Mouse (Mus musculus): Measurements from ENCODE around the gene March8. TPM values are rescaled to one million over a fixed set of nuclear protein-coding genes. Genes with fewer than 3 reads are reported as not detected.

The March8 gene
- polyA plus RNA-seq, 1 experiment = 36.7 TPM

- Histone ChIP-seq H3K27ac (ENCODE audit: insufficient read depth, low read length) (no peak overlapping the region), H3K4me1 (ENCODE audit: control insufficient read depth, insufficient read depth, insufficient read length) (no peaks in the 10 kb centered on the region), H3K4me3 (ENCODE audit: extremely low read depth, insufficient read depth, insufficient read length) (no peak overlapping the region), H3K27me3 (ENCODE audit: control insufficient read depth, insufficient read depth, low read length) (no peaks in the 10 kb centered on the region), H3K36me3 (ENCODE audit: control insufficient read depth, insufficient read depth, low read length) (no peaks in the 10 kb centered on the region)
- 15% methylated on average over 4 of the region's 4 CpGs for WGBS
- DNase-seq (ENCODE audit: low read depth in 1 of 2, low spot score in 2 of 2) = no peak
- TF ChIP-seq CTCF (IDR thresholded peaks at IDR 0.05; ENCODE audit: extremely low read depth, insufficient read depth, insufficient read length, insufficient replicate concordance) (no peak), POLR2A (IDR thresholded peaks at IDR 0.05; ENCODE audit: low read depth, low read length) (no peak)
Observed at GRCm38 (mm10) chr6:116455781-116456180, 118.0 kb downstream of the March8 start.

- Histone ChIP-seq H3K4me1 (ENCODE audit: control insufficient read depth, insufficient read depth, insufficient read length) (peaks cover 2% of the 10 kb centered on the region; the same call in 1 of the 2 replicates), H3K27me3 (ENCODE audit: control insufficient read depth, insufficient read depth, low read length) (no peaks in the 10 kb centered on the region), H3K36me3 (ENCODE audit: control insufficient read depth, insufficient read depth, low read length) (no peaks in the 10 kb centered on the region), H3K4me3 (ENCODE audit: extremely low read depth, insufficient read depth, insufficient read length) (no peak overlapping the region), H3K27ac (ENCODE audit: insufficient read depth, low read length) (no peak overlapping the region)
- DNase-seq (ENCODE audit: low read depth in 1 of 2, low spot score in 2 of 2) = no peak
- no peak for TF ChIP-seq POLR2A (IDR thresholded peaks at IDR 0.05; ENCODE audit: low read depth, low read length)
- no peak for TF ChIP-seq CTCF (IDR thresholded peaks at IDR 0.05; ENCODE audit: extremely low read depth, insufficient read depth, insufficient read length, insufficient replicate concordance)
- 67% methylated on average over 1 of the region's 1 CpGs for WGBS
Observed at GRCm38 (mm10) chr6:116456482-116456881, 118.7 kb downstream of the March8 start.

- Histone ChIP-seq H3K27me3 (ENCODE audit: control insufficient read depth, insufficient read depth, low read length) (no peaks in the 10 kb centered on the region), H3K27ac (ENCODE audit: insufficient read depth, low read length) (no peak overlapping the region), H3K36me3 (ENCODE audit: control insufficient read depth, insufficient read depth, low read length) (no peaks in the 10 kb centered on the region), H3K4me1 (ENCODE audit: control insufficient read depth, insufficient read depth, insufficient read length) (peaks cover 2% of the 10 kb centered on the region; the same call in 1 of the 2 replicates), H3K4me3 (ENCODE audit: extremely low read depth, insufficient read depth, insufficient read length) (no peak overlapping the region)
- no peak for TF ChIP-seq POLR2A (IDR thresholded peaks at IDR 0.05; ENCODE audit: low read depth, low read length)
- TF ChIP-seq CTCF (IDR thresholded peaks at IDR 0.05; ENCODE audit: extremely low read depth, insufficient read depth, insufficient read length, insufficient replicate concordance) = no peak
- WGBS = 35% methylated on average over 4 of the region's 4 CpGs
- DNase-seq (ENCODE audit: low read depth in 1 of 2, low spot score in 2 of 2) = no peak
Observed at GRCm38 (mm10) chr6:116458728-116459127, 120.9 kb downstream of the March8 start.

Other genes with a start within 250 kb of the March8 start
- 7.6 TPM in 2 replicates for gene Tmcc1, start 144.5 kb upstream of the March8 start, polyA plus RNA-seq (2012; rRNA removed)
- 46.6 and 56.3 TPM in 2 replicates for gene Washc2, start 130.0 kb upstream of the March8 start, polyA plus RNA-seq (2012; rRNA removed)
- gene Zfand4, start 73.8 kb upstream of the March8 start, polyA plus RNA-seq (2012; rRNA removed) = 0.35 and 0.47 TPM in 2 replicates
- gene Alox5, start 123.2 kb downstream of the March8 start, polyA plus RNA-seq (2012; rRNA removed) = 2.5 and 2.8 TPM in 2 replicates
- gene Olfr211, start 151.1 kb downstream of the March8 start, polyA plus RNA-seq (2012; rRNA removed) = not detected in 2 replicates
- gene Olfr212, start 168.5 kb downstream of the March8 start, polyA plus RNA-seq (2012; rRNA removed) = not detected in 2 replicates
- not detected in 2 replicates for gene Olfr213, start 200.4 kb downstream of the March8 start, polyA plus RNA-seq (2012; rRNA removed)
- gene Gm5580, start 213.1 kb downstream of the March8 start, polyA plus RNA-seq (2012; rRNA removed) = not detected in 2 replicates
- not detected in 2 replicates for gene Olfr214, start 216.2 kb downstream of the March8 start, polyA plus RNA-seq (2012; rRNA removed)
- not detected in 2 replicates for gene Olfr215, start 246.2 kb downstream of the March8 start, polyA plus RNA-seq (2012; rRNA removed)

Data from spleen, adult 2 months (tissue).